Mouse (Mus musculus): ENCODE measurements around the gene Sik2. TPM values are rescaled to one million over a fixed set of nuclear protein-coding genes. Genes with fewer than 3 reads are reported as not detected.

Sik2 gene
- polyA plus RNA-seq, 1 experiment: 9.9 TPM

GRCm38 (mm10) chr9:50965392-50965791, 43.5 kb downstream of the Sik2 start:
- H3K36me3 ChIP-seq (ENCODE audit: control insufficient read depth, insufficient read depth, low read length): no peaks in the 10 kb centered on the region
- no peaks in the 10 kb centered on the region for H3K27me3 ChIP-seq (ENCODE audit: control insufficient read depth, insufficient read depth, low read length)
- TF ChIP-seq POLR2A (IDR thresholded peaks at IDR 0.05; ENCODE audit: low read depth, low read length): no peak
- no peak for TF ChIP-seq CTCF (IDR thresholded peaks at IDR 0.05; ENCODE audit: extremely low read depth, insufficient read length, insufficient replicate concordance, low read depth, low read length)
- no peak overlapping the region; the same call in 1 of the 2 replicates for H3K27ac ChIP-seq (ENCODE audit: insufficient read depth, low read depth, low read length)
- peaks cover 2% of the 10 kb centered on the region; the same call in 1 of the 2 replicates for H3K4me1 ChIP-seq (ENCODE audit: control insufficient read depth, insufficient read depth, insufficient read length, low read length)
- no peak overlapping the region for H3K4me3 ChIP-seq (ENCODE audit: low read depth, low read length)

GRCm38 (mm10) chr9:50964911-50965310, 44.0 kb downstream of the Sik2 start:
- WGBS: 74% methylated on average over 2 of the region's 2 CpGs
- H3K36me3 ChIP-seq (ENCODE audit: control insufficient read depth, insufficient read depth, low read length): no peaks in the 10 kb centered on the region
- no peaks in the 10 kb centered on the region for H3K27me3 ChIP-seq (ENCODE audit: control insufficient read depth, insufficient read depth, low read length)
- TF ChIP-seq CTCF (IDR thresholded peaks at IDR 0.05; ENCODE audit: extremely low read depth, insufficient read length, insufficient replicate concordance, low read depth, low read length): no peak
- TF ChIP-seq POLR2A (IDR thresholded peaks at IDR 0.05; ENCODE audit: low read depth, low read length): no peak
- H3K4me3 ChIP-seq (ENCODE audit: low read depth, low read length): no peak overlapping the region
- H3K4me1 ChIP-seq (ENCODE audit: control insufficient read depth, insufficient read depth, insufficient read length, low read length): peaks cover 2% of the 10 kb centered on the region; the same call in 1 of the 2 replicates
- H3K27ac ChIP-seq (ENCODE audit: insufficient read depth, low read depth, low read length): no peak overlapping the region; the same call in 1 of the 2 replicates

GRCm38 (mm10) chr9:50957956-50958489, 50.9 kb downstream of the Sik2 start:
- no peak overlapping the region for H3K4me3 ChIP-seq (ENCODE audit: low read depth, low read length)
- no peak overlapping the region for H3K27ac ChIP-seq (ENCODE audit: insufficient read depth, low read depth, low read length)
- no peaks in the 10 kb centered on the region for H3K27me3 ChIP-seq (ENCODE audit: control insufficient read depth, insufficient read depth, low read length)
- no peaks in the 10 kb centered on the region; the same call in 1 of the 2 replicates for H3K36me3 ChIP-seq (ENCODE audit: control insufficient read depth, insufficient read depth, low read length)
- TF ChIP-seq POLR2A (IDR thresholded peaks at IDR 0.05; ENCODE audit: low read depth, low read length) (no peak), CTCF (IDR thresholded peaks at IDR 0.05; ENCODE audit: extremely low read depth, insufficient read length, insufficient replicate concordance, low read depth, low read length) (no peak)
- H3K4me1 ChIP-seq (ENCODE audit: control insufficient read depth, insufficient read depth, insufficient read length, low read length): no peaks in the 10 kb centered on the region
- WGBS: 59% methylated on average over 6 of the region's 6 CpGs

- Histone ChIP-seq H3K4me3 (ENCODE audit: low read depth, low read length) (no peak overlapping the region), H3K36me3 (ENCODE audit: control insufficient read depth, insufficient read depth, low read length) (no peaks in the 10 kb centered on the region; the same call in 1 of the 2 replicates), H3K27me3 (ENCODE audit: control insufficient read depth, insufficient read depth, low read length) (no peaks in the 10 kb centered on the region), H3K27ac (ENCODE audit: insufficient read depth, low read depth, low read length) (no peak overlapping the region), H3K4me1 (ENCODE audit: control insufficient read depth, insufficient read depth, insufficient read length, low read length) (no peaks in the 10 kb centered on the region)
- 96% methylated on average over 3 of the region's 3 CpGs for WGBS
- TF ChIP-seq CTCF (IDR thresholded peaks at IDR 0.05; ENCODE audit: extremely low read depth, insufficient read length, insufficient replicate concordance, low read depth, low read length) (no peak), POLR2A (IDR thresholded peaks at IDR 0.05; ENCODE audit: low read depth, low read length) (no peak)
Measured at GRCm38 (mm10) chr9:50955176-50955575, 53.7 kb downstream of the Sik2 start.

GRCm38 (mm10) chr9:50948097-50948823, 60.6 kb downstream of the Sik2 start:
- Histone ChIP-seq H3K27ac (ENCODE audit: insufficient read depth, low read depth, low read length) (no peak overlapping the region), H3K36me3 (ENCODE audit: control insufficient read depth, insufficient read depth, low read length) (no peaks in the 10 kb centered on the region), H3K27me3 (ENCODE audit: control insufficient read depth, insufficient read depth, low read length) (no peaks in the 10 kb centered on the region), H3K4me3 (ENCODE audit: low read depth, low read length) (no peak overlapping the region), H3K4me1 (ENCODE audit: control insufficient read depth, insufficient read depth, insufficient read length, low read length) (peaks cover 6% of the 10 kb centered on the region; the same call in 1 of the 2 replicates)
- 30% methylated on average over 7 of the region's 7 CpGs for WGBS
- TF ChIP-seq CTCF (IDR thresholded peaks at IDR 0.05; ENCODE audit: extremely low read depth, insufficient read length, insufficient replicate concordance, low read depth, low read length): no peak
- no peak for TF ChIP-seq POLR2A (IDR thresholded peaks at IDR 0.05; ENCODE audit: low read depth, low read length)

GRCm38 (mm10) chr9:50946338-50946737, 62.5 kb downstream of the Sik2 start:
- H3K4me3 ChIP-seq (ENCODE audit: low read depth, low read length): no peak overlapping the region
- no peaks in the 10 kb centered on the region for H3K27me3 ChIP-seq (ENCODE audit: control insufficient read depth, insufficient read depth, low read length)
- WGBS: 78% methylated on average over 1 of the region's 1 CpGs
- H3K27ac ChIP-seq (ENCODE audit: insufficient read depth, low read depth, low read length): no peak overlapping the region
- no peak for TF ChIP-seq CTCF (IDR thresholded peaks at IDR 0.05; ENCODE audit: extremely low read depth, insufficient read length, insufficient replicate concordance, low read depth, low read length)
- no peak for TF ChIP-seq POLR2A (IDR thresholded peaks at IDR 0.05; ENCODE audit: low read depth, low read length)
- H3K4me1 ChIP-seq (ENCODE audit: control insufficient read depth, insufficient read depth, insufficient read length, low read length): peaks cover 6% of the 10 kb centered on the region; the same call in 1 of the 2 replicates
- no peaks in the 10 kb centered on the region for H3K36me3 ChIP-seq (ENCODE audit: control insufficient read depth, insufficient read depth, low read length)

- Histone ChIP-seq H3K27ac (ENCODE audit: insufficient read depth, low read depth, low read length) (no peak overlapping the region), H3K4me1 (ENCODE audit: control insufficient read depth, insufficient read depth, insufficient read length, low read length) (peaks cover 6% of the 10 kb centered on the region; the same call in 1 of the 2 replicates), H3K36me3 (ENCODE audit: control insufficient read depth, insufficient read depth, low read length) (no peaks in the 10 kb centered on the region), H3K27me3 (ENCODE audit: control insufficient read depth, insufficient read depth, low read length) (no peaks in the 10 kb centered on the region), H3K4me3 (ENCODE audit: low read depth, low read length) (no peak overlapping the region)
- 83% methylated on average over 1 of the region's 1 CpGs for WGBS
- TF ChIP-seq CTCF (IDR thresholded peaks at IDR 0.05; ENCODE audit: extremely low read depth, insufficient read length, insufficient replicate concordance, low read depth, low read length) (no peak), POLR2A (IDR thresholded peaks at IDR 0.05; ENCODE audit: low read depth, low read length) (no peak)
Measured at GRCm38 (mm10) chr9:50944826-50945225, 64.0 kb downstream of the Sik2 start.

All from small intestine, adult 2 months (tissue).